Mouse (Mus musculus) yolk sac, embryonic 10.5 days (tissue): ENCODE measurements around the gene Itga9.

Source experiments
- DNase-seq: peaks from one replicate; pipeline ENCODE4 v3.0.0-alpha.2; 2017; ENCODE audit warnings: low spot score

The Itga9 gene

DNA sequence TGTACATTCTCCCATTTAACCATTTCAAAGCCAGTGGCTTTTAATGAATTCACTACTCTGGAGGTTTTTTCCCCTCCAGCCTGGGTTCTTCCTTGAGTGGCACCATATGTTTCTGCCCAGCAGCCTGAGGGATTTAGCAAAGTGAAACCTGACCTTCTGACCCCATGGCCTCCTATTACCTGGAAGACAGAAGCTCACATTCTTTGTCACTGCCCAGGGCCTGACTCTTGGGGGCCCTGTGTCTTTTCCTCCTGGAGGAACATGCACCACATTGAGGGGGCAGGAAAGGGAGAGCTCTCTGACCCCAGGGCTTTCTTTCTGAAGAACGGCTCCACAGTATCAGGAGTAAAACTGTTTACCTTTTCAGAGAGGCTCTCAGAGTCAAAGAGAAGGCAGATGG lies 46.9 kb downstream of the Itga9 start:
- DNase-seq: no peak

DNA sequence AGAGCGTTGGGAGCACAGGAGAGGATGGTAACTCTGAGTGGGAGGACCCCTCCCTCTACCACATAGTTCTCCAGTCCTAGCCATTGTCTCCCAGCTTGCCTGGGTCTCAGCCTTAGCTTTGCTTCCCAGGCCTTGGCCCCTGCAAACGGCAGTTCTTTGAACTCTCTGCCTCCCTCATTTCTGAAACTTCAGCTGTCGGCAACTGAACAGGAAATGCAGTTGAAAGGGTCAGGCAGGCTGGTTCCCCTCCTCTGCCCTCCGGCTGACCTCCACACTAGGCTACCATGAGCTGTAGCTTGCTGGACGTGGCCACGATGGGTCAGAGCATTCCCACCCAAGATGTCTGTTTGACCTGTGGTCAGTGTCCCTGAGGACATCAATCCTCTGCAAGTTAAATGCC lies 48.5 kb downstream of the Itga9 start:
- DNase-seq: peak; percentile 38

DNA sequence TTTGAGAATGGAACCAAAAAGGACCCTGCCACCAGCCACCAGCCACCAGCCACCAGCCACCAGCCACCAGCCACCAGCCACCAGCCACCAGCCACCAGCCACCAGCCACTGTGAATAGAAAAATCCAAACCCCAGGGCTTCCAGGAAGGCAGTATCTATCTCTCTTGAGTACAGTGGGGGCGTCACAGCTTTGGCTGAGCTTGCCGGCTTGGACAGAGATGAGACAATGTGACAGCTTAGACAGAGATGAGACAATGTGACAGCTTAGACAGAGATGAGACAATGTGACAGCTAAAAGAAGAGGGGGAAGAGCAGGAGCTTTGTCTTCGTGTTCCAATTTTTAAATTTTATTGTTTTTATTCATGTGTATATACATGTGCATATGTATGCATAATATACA lies 49.2 kb downstream of the Itga9 start:
- no peak for DNase-seq

DNA sequence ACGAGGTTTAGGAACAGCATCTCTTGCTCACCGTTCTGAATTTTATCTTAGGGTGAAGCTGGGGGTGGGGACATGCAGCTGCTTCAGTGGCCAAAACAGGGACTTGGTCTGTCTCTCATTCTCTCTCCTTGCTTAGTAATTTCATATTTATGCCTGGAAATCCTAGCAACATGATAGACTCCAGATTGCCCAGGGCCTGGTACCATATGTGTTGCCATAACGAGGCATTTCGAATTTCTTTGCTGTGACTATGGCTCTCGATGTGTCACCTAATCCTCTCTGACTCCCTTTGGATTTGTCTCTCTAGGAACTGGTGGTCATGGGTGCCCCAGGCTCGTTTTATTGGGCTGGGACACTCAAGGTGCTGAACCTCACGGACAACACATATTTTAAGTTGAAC lies 51.7 kb downstream of the Itga9 start:
- DNase-seq: no peak

DNA sequence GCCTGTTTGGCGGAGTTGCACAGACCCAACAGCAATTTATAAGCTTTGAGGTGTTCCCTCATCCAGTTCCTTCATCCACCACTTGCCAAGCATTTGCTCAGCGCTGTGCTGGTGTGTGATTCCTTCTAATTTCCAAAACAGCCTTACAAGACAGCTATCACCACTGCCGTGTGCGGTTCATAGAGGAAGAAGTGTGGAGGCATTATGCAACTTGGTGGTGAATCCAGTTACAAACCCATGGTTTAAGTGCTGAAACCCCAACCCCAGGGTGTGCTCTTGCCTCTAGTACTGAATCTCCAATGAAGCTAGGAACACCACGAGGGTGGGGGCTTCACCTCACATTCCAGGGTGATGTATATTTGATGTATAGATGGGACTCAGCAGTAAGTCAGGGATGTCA lies 53.3 kb downstream of the Itga9 start:
- no peak for DNase-seq

DNA sequence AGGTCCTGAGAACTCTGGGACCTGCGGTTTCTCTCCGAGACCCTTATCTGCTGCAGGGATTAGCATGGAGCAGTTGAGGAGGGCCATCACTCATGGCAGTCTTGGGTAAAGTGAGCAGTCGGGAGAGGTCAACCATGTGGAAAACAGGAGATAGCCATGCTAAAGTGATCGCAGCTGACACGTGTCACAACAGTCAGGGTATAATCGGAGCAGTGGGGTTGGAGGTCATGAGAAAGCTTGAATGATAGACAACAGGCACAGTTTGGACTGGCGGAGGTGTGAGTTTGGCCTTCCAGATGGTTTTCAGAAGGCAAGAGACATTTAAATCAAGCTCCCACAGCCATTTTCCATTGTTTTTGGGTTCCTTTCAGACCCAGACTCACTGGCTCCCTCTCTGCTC lies 53.8 kb downstream of the Itga9 start:
- DNase-seq: peak; percentile 4

DNA sequence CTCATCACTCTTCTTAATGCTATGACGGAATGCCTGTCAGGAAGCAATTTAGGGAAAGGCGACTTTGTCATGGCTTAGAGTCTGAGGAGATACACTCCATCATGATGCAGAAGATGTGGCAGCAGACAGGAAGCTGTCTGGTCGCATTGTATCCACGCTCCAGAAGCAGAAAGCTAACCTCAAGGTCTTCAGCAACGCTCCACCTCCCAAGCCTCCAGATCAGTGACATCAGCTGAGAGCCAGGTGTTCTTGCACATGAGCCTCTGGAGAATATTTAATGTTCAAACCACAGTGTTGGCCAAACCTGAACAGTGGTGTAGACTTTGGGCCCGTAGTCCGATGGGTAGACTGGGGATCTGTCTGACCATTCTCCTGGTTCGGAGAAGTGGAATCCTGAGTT lies 55.5 kb downstream of the Itga9 start:
- no peak for DNase-seq

DNA sequence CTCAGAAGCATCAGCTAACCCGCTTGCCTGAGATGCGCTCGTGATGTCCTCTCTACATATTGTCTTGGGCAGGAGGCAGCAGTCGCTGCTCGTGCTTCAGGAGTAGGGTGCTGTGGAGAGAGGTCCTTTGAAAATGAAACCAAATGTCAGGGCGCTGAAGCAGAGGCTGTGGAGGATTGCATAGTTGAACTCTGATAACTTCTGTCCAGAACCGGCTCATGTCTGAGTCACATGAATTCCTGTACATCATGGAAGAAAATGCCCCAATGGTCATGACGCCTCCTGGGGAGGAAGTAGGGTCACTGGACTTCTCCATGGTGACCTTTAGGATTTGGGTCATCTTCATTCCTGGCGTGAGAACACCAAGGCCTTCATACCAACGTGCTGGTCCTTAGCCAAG lies 56.0 kb downstream of the Itga9 start:
- no peak for DNase-seq

DNA sequence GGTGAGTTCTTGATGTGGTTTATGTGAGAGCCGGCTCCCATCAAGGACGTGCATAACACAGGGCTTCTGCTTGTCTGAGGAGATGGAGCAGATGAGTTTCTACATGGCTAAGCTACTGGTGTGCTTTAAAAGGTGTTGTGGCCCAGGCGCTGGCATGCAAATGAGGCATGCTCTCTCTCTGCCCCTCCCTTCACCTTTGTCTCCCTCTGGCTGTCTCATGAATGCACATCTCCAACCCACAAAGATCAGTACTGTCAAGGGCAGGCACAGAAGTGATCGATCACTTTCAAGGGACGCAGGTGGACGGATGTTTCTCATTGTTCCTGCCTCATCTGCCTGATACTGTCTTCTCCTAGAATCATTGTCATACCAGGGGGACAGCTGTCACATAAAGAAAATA lies 57.4 kb downstream of the Itga9 start:
- DNase-seq: no peak

DNA sequence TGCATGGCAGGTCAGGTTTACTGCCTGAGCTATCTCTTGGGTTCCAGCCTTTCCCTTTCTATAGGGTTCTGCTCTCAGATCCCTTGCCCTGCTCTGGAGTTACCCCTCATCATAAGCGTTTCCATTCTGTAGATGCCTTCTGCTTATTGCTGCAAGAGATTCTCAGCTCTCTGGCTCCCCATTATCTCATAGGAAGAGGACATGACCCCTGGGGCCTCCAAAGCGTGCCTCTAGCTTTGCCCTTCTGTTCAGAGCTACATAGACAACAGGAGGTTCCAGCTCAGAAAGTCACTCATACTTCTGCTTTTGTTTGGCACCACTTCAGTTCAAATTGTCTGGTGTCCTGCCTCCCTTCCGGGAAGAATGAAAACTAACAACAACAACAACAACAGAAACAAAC lies 59.6 kb downstream of the Itga9 start:
- no peak for DNase-seq

DNA sequence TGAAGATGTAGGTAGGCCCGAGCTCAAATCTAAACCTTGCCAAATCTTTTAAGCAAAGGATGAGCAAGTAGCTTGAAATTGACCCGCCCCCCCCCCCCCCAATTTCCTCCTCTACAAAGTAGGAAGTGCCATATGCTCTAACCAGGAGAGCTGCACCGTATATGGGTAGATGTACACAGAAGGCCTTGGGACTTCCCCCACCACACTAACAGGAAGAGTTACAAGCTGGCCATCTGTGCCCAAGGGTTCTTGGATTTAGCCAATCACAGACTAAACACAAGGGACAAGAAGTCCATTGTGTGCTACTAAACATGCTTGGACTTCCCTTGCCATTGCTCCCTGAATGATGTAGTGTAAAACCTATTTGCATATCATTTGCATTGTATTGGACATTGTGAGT lies 63.2 kb downstream of the Itga9 start:
- DNase-seq: no peak

DNA sequence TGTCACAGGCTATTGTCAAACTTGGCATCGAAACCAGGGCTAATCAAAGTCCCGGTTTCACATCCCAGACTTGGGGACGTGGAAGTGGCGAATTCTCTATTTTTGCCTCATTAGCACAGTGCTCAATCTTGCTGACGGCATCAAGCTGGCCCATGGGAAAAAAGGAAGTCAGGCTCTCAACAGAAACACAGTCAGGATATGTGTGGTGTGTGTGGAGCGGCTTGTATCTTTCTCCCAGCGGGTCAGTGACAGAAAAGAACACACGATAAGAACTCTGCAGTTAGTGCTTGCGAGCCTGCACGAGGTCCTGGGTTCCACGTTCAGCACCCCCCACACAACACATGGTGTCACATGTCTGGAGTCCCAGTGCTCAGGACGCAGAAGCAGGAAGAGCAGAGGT lies 67.8 kb downstream of the Itga9 start:
- DNase-seq: no peak

DNA sequence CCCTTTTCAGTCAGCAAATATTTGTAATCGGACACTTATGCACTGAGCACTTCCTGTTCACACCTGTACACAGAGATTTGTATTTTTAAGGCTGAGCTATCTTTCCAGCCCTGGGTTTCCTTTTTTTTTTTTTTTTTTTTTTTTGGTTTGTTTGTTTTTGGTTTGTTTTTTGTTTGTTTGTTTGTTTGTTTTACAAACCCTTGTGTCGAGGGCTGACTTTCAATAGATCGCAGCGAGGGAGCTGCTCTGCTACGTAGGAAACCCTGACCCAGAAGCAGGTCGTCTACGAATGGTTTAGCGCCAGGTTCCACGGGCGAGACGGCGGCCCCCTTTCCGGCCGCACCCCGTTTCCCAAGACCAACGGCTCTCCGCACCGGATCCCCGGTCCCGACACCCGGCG lies 68.3 kb downstream of the Itga9 start:
- no peak for DNase-seq

DNA sequence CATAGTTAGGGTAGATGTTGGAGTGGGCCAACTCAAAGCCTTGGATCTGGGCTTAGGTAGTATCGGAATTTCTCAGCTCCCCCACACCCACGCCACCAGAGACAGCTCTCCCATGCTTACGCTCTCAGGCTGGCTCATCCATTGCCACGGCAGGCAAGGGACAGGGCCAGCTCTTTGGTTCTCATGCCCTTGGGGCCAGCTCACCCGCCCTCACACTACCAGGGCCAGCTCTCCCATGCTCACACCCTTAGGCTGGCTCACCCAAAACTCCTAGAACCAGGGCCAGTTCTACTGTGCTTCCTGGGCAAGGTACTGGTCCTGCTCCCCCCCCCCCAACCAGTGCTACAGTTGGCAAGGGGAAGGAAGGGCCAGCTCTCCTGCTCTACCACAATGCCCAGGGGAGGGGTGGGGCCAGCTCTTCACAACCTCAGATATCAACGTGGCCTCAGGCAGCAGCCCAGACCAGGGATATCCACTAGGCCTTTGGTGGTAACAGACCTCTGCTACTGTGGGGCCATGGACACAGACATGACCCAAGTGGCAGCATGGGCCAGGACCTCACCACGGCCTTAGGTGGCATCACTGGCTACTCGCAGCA lies 69.2 kb downstream of the Itga9 start:
- no peak for DNase-seq

DNA sequence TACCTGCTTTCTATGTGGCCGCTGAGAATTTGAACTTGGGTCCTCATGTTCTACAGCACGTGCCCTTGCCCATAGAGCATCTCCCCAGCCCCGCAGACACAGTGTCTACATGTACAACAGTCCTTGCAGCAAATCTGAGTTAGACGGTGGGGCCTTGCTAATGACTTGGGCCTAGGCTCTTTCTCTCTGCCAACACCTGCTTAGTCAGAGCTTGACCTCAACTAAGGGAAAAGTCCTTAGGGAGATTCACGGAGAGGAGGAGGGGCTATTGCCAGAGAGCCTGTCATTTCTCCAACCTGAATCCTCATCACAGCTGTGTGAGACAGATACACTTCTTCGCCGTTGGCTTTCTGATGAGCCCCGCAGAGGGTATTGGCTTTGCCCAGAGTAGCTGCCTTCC lies 70.2 kb downstream of the Itga9 start:
- no peak for DNase-seq

DNA sequence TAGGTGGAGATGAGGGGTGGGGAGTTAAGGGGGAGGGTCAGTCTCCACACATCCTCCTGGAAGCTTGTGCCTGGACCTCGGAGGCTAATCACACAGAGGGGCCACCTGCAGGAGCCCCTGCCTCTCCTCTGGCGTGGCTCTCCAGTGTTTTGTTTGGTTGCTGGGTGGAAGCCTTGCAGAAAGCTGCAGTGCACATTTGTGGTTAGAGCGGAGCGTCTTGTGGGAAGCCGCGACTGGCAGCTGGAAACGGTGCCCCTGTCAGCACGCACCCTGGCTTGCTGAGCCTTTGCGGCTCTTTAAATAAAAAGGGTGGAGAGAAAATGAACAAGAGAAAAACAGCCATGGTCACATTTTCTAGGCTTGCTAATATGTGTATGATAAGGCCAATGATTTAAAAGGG lies 70.9 kb downstream of the Itga9 start:
- DNase-seq: no peak

DNA sequence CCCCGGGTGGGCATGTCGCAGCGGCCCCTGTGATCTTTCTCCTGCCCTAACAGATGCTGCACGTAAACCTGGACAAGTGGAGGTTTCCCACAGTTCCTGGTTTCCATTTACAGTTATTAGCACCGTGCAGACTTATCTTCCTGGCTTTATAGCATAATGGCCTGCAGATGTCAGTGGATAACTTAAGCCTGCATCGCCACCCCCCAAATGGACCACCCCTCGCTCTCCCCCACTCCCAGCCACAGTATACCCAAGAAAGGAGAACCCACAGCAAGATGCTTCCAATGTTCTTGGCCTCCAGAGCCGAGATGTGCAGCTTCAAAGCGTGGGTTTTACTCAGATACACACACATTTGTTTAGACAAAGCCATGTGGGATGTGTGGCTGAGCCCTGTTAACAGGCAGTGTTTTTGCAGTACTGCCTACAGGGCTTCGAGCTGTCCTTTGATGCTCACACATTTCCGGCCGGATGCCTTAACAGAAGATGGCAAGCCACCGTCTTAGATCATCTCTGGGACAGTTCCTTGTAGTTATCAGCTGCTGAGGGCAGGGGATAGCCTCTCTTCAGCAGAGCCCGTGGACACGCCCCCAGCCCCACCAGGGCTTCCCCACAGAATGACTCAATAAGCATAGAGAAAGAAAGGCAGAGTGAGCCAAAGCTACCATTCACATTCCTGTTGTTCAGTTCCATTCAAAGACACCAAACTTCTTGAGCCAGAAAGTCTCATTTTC lies 71.7 kb downstream of the Itga9 start:
- no peak for DNase-seq

DNA sequence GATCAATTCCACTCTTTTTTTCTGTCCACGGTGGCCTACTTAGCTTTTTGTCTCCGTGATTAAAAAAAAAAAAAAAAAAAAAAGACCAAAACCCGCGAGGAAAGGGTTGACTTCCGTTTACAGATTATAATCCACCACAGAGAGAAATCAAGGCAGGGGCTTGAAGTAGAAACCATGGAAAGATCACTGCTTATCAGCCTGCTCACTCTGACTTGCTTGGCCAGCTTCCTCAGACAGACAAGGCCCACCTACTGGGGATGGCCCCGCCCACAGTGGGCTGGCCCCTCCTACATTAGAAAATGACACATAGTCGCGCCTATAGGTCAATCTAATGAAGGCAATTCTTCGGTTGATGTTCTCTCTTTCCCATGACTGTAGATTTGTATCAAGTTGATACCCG lies 72.3 kb downstream of the Itga9 start:
- DNase-seq: no peak

DNA sequence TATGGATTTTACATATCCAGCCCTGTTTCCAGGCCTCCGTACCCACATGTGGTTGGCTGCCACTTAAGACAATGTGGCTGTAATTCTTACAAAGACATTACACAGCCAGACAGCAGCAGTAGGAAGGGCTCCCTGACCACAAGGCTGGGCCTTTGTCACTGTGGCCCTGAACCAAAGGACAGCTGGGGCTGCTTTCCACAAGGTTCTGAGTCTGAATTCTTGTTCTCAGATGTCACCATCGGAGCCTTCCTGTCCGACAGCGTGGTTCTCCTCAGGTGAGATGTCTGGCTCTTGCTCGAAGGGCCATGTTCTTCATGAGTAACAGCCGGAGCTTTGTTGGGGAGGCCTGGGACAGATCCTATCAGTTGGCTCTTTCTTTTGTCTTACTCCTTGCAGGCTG lies 75.0 kb downstream of the Itga9 start:
- no peak for DNase-seq

DNA sequence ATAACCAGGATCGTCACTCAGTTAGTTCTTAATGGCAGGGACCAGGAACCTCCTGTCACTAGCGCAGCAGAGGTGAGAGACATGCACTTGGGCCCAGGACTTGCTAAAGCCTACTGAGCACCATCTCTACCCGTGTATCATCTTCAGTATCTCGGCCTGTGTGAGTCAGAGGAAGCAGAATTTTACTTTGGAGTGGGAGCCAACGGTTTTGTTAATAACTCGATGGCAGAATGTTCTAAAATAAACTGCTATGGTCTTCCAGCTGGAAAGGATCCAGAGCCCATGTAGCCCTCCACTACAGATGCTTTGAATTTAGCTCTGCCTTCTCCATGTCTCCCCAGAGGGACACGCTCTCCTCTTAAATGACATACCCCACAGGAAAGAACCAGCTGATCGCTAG lies 75.7 kb downstream of the Itga9 start:
- no peak for DNase-seq

DNA sequence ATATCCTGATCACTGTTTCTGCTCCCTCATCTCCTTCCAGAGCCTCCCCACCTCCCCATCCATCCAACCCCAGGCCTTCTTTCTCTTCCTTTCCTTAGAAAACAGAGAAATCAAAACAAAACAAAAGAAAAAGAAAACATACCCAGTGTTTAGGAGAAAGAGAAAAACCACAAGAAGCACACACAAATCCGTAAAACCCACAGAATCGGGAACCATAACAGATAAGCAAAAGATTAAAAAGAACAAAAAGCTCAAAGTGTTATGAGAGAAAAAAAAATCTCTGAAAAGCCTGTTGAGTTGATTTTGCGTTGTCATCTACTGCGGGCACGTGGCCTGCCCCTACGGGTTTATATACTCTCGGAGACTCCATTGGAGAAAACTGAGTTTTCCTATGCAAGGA lies 77.0 kb downstream of the Itga9 start:
- DNase-seq: no peak

DNA sequence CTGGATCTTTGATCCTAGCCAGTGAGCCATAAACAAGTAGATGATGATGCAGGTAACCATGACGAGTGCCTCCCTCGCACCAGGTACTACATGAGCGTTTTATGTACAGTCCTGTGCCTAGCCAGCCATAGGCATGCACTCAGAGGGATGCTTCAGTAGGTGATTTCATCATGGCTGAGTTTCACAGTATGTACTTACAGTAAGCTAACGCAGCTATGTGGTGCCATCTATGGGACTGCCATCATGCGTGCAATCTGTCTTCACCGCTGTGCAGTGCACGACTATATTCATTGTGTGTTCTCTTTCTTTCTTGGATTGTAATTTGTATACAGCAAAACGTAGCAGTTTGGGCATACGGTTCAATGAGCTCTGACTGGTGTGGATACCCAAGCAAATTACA lies 77.9 kb downstream of the Itga9 start:
- DNase-seq: no peak

DNA sequence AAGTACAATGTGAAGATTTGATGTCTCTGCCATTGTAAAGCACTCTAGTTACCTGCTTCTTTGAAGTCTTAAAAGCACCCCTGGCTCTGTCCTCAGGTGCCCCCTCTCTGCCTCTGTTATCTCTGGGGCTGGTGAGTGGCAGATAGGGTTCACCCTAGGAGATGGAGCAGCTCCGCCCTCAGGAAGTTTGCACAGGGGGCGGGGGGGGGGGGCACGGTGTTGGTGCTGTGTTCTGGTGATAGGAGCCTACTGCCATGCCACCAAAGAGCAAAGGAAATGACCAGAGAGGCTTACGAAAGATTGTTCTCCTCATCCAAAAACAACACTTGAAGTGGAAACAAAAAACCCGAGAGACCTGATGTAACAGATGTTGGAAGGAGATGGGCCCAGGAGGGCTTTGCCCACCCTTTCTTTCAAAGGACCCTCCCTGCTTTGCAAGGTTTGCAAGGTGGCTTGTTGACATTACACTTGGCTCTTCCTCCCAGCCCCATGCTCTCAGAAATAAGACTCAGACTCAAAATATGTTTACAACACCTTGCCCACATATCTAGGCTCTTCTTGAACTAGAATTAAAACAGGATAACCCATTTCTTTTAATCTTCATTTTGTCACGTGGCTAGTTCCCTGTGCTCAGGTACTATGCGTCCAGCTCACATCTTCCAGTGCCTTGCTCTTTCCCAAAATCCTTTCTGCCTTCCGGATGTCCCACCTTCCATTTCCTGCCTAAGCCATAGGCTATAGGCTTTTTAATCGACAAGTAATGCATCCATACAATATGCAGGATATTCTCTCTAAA lies 79.9 kb downstream of the Itga9 start:
- DNase-seq: no peak

DNA sequence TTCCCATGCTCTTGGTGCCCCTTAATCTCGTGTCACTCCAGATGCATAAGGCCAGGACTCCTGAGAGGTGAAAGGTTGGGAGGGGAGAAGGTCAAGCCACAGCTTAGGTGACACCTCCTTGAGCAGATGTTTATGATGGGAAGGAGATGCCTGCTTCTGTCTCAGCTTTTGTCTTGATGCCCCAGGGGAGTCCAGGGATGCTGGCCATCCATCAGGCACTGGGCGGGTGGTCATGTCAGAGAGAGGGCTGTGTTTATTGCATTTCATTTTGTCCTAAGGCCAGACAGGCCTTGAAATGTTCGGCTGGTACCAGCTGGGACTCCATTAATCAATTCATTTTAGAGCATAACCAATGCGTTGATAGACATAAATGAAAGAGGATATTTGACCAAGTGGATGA lies 81.8 kb downstream of the Itga9 start:
- no peak for DNase-seq
